ENCODE assay signal across 10 mouse cellular contexts in genomic region chr1:69138856-69139518, GRCm38 (mm10). TPM values are rescaled to one million over a fixed set of nuclear protein-coding genes. Genes with fewer than 3 reads are reported as not detected.
A peak's percentile ranks its signal among the peaks of the same experiment; 100 is the strongest.
DNase-seq lines count a peak whose midpoint lies in the region; ATAC-seq and TF ChIP-seq lines count a peak whose summit lies in the region.
"Had no signal": no experiment of that assay in that cellular context is flagged by ENCODE, and none has a peak within 500 bp of the region (broad histone marks: within the 10 kb centered on the region; RNA-seq: fewer than 3 reads in every experiment).

No protein-coding gene starts in this region.

- ATAC-seq in common myeloid progenitor, adult 5-6 weeks (replicated peaks; ENCODE audit: low read depth, poor library complexity, severe bottlenecking): peak; percentile 71
- no peak for ATAC-seq in midbrain, postnatal 0 days (ENCODE audit: low FRiP score)
- ATAC-seq in megakaryocyte-erythroid progenitor cell, adult 5-6 weeks (replicated peaks; ENCODE audit: low FRiP score, low TSS enrichment, poor library complexity, severe bottlenecking): no peak

- H3K4me2 ChIP-seq in midbrain, postnatal 0 days (ENCODE audit: low read depth, low read length, poor library complexity, severe bottlenecking): no peak overlapping the region
- H3K4me2 ChIP-seq: embryonic facial prominence, embryonic 13.5 days had no signal

- peak; percentile 59 for DNase-seq in kidney, adult 9 months
- no peak for DNase-seq in kidney, adult 11 months
- peak; percentile 21 to 81 for DNase-seq in adrenal gland, adult (ENCODE audit: inconsistent age in 2 of 2, low spot score in 1 of 2)
- DNase-seq in heart, postnatal 14 days: peak; percentile 35 to 71
- peak; percentile 22 to 62 for DNase-seq in left cerebral cortex, adult 9 months (ENCODE audit: low spot score in 2 of 2)
- peak; percentile 95 for DNase-seq in midbrain, postnatal 0 days (ENCODE audit: low spot score)

- H3K27me3 ChIP-seq in midbrain, postnatal 0 days (ENCODE audit: insufficient read depth, low read length): no peaks in the 10 kb centered on the region
- H3K27me3 ChIP-seq: embryonic facial prominence, embryonic 13.5 days; megakaryocyte, embryonic 14.5 days had no signal

- intact Hi-C loops in heart, postnatal 14 days (cut with DNase I): loop anchor here (2.0 to 5.0 kb wide), 3 partner anchors 1032 to 1957 kb away; no protein-coding TSS in a partner anchor

- no peaks in the 10 kb centered on the region for H3K4me1 ChIP-seq in midbrain, postnatal 0 days (ENCODE audit: insufficient read depth, low read length)
- H3K4me1 ChIP-seq: embryonic facial prominence, embryonic 13.5 days; megakaryocyte, embryonic 14.5 days had no signal

- H3K27ac ChIP-seq in midbrain, postnatal 0 days (ENCODE audit: low read depth, low read length): no peak overlapping the region
- H3K27ac ChIP-seq: embryonic facial prominence, embryonic 13.5 days had no signal

- no peak overlapping the region for H3K4me3 ChIP-seq in midbrain, postnatal 0 days (ENCODE audit: low read depth, low read length)
- H3K4me3 ChIP-seq: embryonic facial prominence, embryonic 13.5 days; megakaryocyte, embryonic 14.5 days had no signal

- H3K9me3 ChIP-seq in midbrain, postnatal 0 days (ENCODE audit: low read length): no peaks in the 10 kb centered on the region
- H3K9me3 ChIP-seq: embryonic facial prominence, embryonic 13.5 days; megakaryocyte, embryonic 14.5 days had no signal

- H3K36me3 ChIP-seq in midbrain, postnatal 0 days (ENCODE audit: insufficient read depth, low read length): no peaks in the 10 kb centered on the region
- H3K36me3 ChIP-seq: embryonic facial prominence, embryonic 13.5 days had no signal

- no peak overlapping the region for H3K9ac ChIP-seq in midbrain, postnatal 0 days (replicated peaks; ENCODE audit: low read length, poor library complexity, severe bottlenecking)
- H3K9ac ChIP-seq: embryonic facial prominence, embryonic 13.5 days had no signal

- TF ChIP-seq CTCF in midbrain, postnatal 0 days (IDR thresholded peaks at IDR 0.05): peak; percentile 90

- 36% methylated on average over 4 of the region's 4 CpGs for WGBS in midbrain, postnatal 0 days

RNA-seq across cellular contexts. Expression of gene Erbb4, which starts 31.1 kb away (rescaled TPM):
- total RNA-seq in common myeloid progenitor, adult 5-6 weeks (2017): not detected in 2 replicates
- total RNA-seq in heart, postnatal 14 days (2021): 10 to 100 TPM; 15.0 to 17.0 TPM
- total RNA-seq in midbrain, postnatal 0 days (2014; rRNA removed): 33.5 and 40.8 TPM in 2 replicates
- polyA plus RNA-seq in midbrain, postnatal 0 days (2015; fragmentation: Nextera tagmentation; extraction: Ambion mirVana): 6.2 and 7.8 TPM in 2 replicates
- total RNA-seq in megakaryocyte-erythroid progenitor cell, adult 5-6 weeks (2014; fragmentation: Nextera tagmentation): not detected in 2 replicates
- not detected in 2 replicates for total RNA-seq in megakaryocyte-erythroid progenitor cell, adult 5-6 weeks (2017)

Comparison
In these comparisons a context has a peak if more than half of its experiments do, and no peak if none do; other contexts are left out.
1. RNA of gene Erbb4, which starts 31.1 kb away (total RNA-seq): 33.5 to 40.8 TPM in midbrain, postnatal 0 days and 15.0 to 17.0 TPM in heart, postnatal 14 days; not detected in common myeloid progenitor, adult 5-6 weeks and not detected in megakaryocyte-erythroid progenitor cell, adult 5-6 weeks; every median in the first group is over 10 times any median in the second.